14 mouse cellular contexts compared by ENCODE assay signal in genomic region chr13:64410604-64411003, GRCm38 (mm10). TPM values are rescaled to one million over a fixed set of nuclear protein-coding genes. Genes with fewer than 3 reads are reported as not detected.
A peak's percentile ranks its signal among the peaks of the same experiment; 100 is the strongest.
DNase-seq lines count a peak whose midpoint lies in the region; ATAC-seq and TF ChIP-seq lines count a peak whose summit lies in the region.
"Had no signal": no experiment of that assay in that cellular context is flagged by ENCODE, and none has a peak within 500 bp of the region (broad histone marks: within the 10 kb centered on the region; RNA-seq: fewer than 3 reads in every experiment).

No protein-coding gene starts in this region.

- H3K27me3 ChIP-seq in heart, postnatal 0 days (ENCODE audit: control insufficient read depth, insufficient read depth, low read length) = no peaks in the 10 kb centered on the region
- H3K27me3 ChIP-seq in liver, embryonic 16.5 days (ENCODE audit: control insufficient read depth, insufficient read depth, low read depth, low read length) = no peaks in the 10 kb centered on the region
- H3K27me3 ChIP-seq: forebrain, embryonic 12.5 days had no signal

- TF ChIP-seq EP300 in heart, postnatal 0 days (IDR thresholded peaks at IDR 0.05; ENCODE audit: low read depth) = no peak

- no peaks in the 10 kb centered on the region for H3K36me3 ChIP-seq in heart, postnatal 0 days (replicated peaks; ENCODE audit: control insufficient read depth, insufficient read depth, low read length)
- H3K36me3 ChIP-seq in liver, embryonic 16.5 days (ENCODE audit: control insufficient read depth, insufficient read depth) = no peaks in the 10 kb centered on the region
- H3K36me3 ChIP-seq: forebrain, embryonic 12.5 days; hindbrain, embryonic 10.5 days; midbrain, embryonic 10.5 days had no signal

- H3K27ac ChIP-seq in heart, postnatal 0 days (ENCODE audit: low read depth) = peak overlapping the region; percentile 47; the same call in 1 of the 2 replicates
- H3K27ac ChIP-seq in liver, embryonic 16.5 days (ENCODE audit: low read length) = peak overlapping the region; percentile 23; the same call in 1 of the 2 replicates
- H3K27ac ChIP-seq: forebrain, embryonic 12.5 days; hindbrain, embryonic 10.5 days; midbrain, embryonic 10.5 days had no signal

- TF ChIP-seq CTCF in heart, postnatal 0 days (IDR thresholded peaks at IDR 0.05; ENCODE audit: low read depth) = no peak

- no peak overlapping the region for H3K9ac ChIP-seq in heart, postnatal 0 days (replicated peaks; ENCODE audit: low read depth, low read length)
- H3K9ac ChIP-seq in liver, embryonic 16.5 days (ENCODE audit: low read depth, low read length) = no peak overlapping the region
- H3K9ac ChIP-seq: forebrain, embryonic 12.5 days had no signal

- WGBS in heart, postnatal 0 days = 57% methylated on average over 5 of the region's 5 CpGs
- WGBS in liver, embryonic 16.5 days (ENCODE audit: insufficient replicate concordance) = 16% methylated on average over 5 of the region's 5 CpGs

- no peak overlapping the region for H3K4me2 ChIP-seq in heart, postnatal 0 days (ENCODE audit: low read depth, low read length)
- peak overlapping the region; percentile 22 for H3K4me2 ChIP-seq in liver, embryonic 16.5 days (ENCODE audit: low read depth, low read length)
- H3K4me2 ChIP-seq: forebrain, embryonic 12.5 days had no signal

- ATAC-seq in heart, postnatal 0 days (ENCODE audit: insufficient read depth, low read depth) = no peak
- peak; percentile 63 for ATAC-seq in erythroid progenitor cell, adult 5-6 weeks (replicated peaks; ENCODE audit: low FRiP score, poor library complexity, severe bottlenecking)
- peak; percentile 73 for ATAC-seq in liver, embryonic 16.5 days (ENCODE audit: low read depth)

- intact Hi-C loops in heart, postnatal 10 days (cut with DNase I) = no loop called here

- H3K4me3 ChIP-seq in heart, postnatal 0 days (ENCODE audit: low read depth, low read length) = no peak overlapping the region
- H3K4me3 ChIP-seq in liver, embryonic 16.5 days (ENCODE audit: low read depth, low read length) = no peak overlapping the region
- H3K4me3 ChIP-seq: forebrain, embryonic 12.5 days; hindbrain, embryonic 10.5 days; midbrain, embryonic 10.5 days had no signal

- no peaks in the 10 kb centered on the region for H3K4me1 ChIP-seq in heart, postnatal 0 days (ENCODE audit: control insufficient read depth, insufficient read depth)
- peaks cover 31% of the 10 kb centered on the region for H3K4me1 ChIP-seq in liver, embryonic 16.5 days (ENCODE audit: control insufficient read depth, low read depth, low read length)
- H3K4me1 ChIP-seq: forebrain, embryonic 12.5 days; hindbrain, embryonic 10.5 days; midbrain, embryonic 10.5 days had no signal

- H3K9me3 ChIP-seq in heart, postnatal 0 days (replicated peaks; ENCODE audit: control insufficient read depth, low read length) = no peaks in the 10 kb centered on the region
- no peaks in the 10 kb centered on the region for H3K9me3 ChIP-seq in liver, embryonic 16.5 days (replicated peaks; ENCODE audit: control insufficient read depth, low read length)
- H3K9me3 ChIP-seq: forebrain, embryonic 12.5 days; hindbrain, embryonic 10.5 days; midbrain, embryonic 10.5 days had no signal

- DNase-seq in heart, postnatal 0 days (ENCODE audit: low spot score) = no peak
- no peak for DNase-seq in heart, postnatal 10 days
- peak; percentile 68 to 78 for DNase-seq in thymus, postnatal 10 days (ENCODE audit: low spot score in 2 of 2)
- DNase-seq in adrenal gland, adult 2 months = no peak
- no peak for DNase-seq in retina, embryonic 14.5 days (ENCODE audit: low spot score)
- no peak for DNase-seq in testis, postnatal 14 days (ENCODE audit: low spot score)
- DNase-seq: adrenal gland, postnatal 10 days; kidney, adult 9 months; lung, adult 18-20 months had no signal

RNA-seq across cellular contexts. Expression of gene Cdk20, which starts 21.5 kb away (rescaled TPM):
- total RNA-seq in heart, postnatal 0 days (2014; rRNA removed; ENCODE audit: low replicate concordance) = 1.9 and 16.2 TPM in 2 replicates
- polyA plus RNA-seq in heart, postnatal 0 days (2015; fragmentation: Nextera tagmentation; extraction: Ambion mirVana) = 3.5 and 3.6 TPM in 2 replicates
- 1 to 10 TPM; 3.3 TPM for total RNA-seq in heart, postnatal 10 days (2021)
- 2.1 and 7.2 TPM in 2 replicates for total RNA-seq in erythroid progenitor cell, adult 5-6 weeks (2015; ENCODE audit: low replicate concordance)
- 1.2 and 6.4 TPM in 2 replicates for total RNA-seq in erythroid progenitor cell, adult 5-6 weeks (2017; ENCODE audit: low replicate concordance)
- polyA plus RNA-seq in liver, embryonic 16.5 days (2015; fragmentation: Nextera tagmentation; extraction: Ambion mirVana) = 4.1 and 4.9 TPM in 2 replicates
- total RNA-seq in adrenal gland, adult 2 months (2021) = 1 to 10 TPM; 2.8 to 4.7 TPM
- polyA plus RNA-seq in adrenal gland, adult 2 months (2012; rRNA removed) = 19.1 and 19.8 TPM in 2 replicates

RNA-seq across cellular contexts. Expression of gene Ctsl, which starts 39.9 kb away (rescaled TPM):
- total RNA-seq in heart, postnatal 0 days (2014; rRNA removed; ENCODE audit: low replicate concordance) = 125 and 153 TPM in 2 replicates
- polyA plus RNA-seq in heart, postnatal 0 days (2015; fragmentation: Nextera tagmentation; extraction: Ambion mirVana) = 227 and 232 TPM in 2 replicates
- total RNA-seq in heart, postnatal 10 days (2021) = 100 to 1,000 TPM; 246 to 281 TPM
- total RNA-seq in erythroid progenitor cell, adult 5-6 weeks (2015; ENCODE audit: low replicate concordance) = 2.1 and 7.9 TPM in 2 replicates
- 11.1 and 20.3 TPM in 2 replicates for total RNA-seq in erythroid progenitor cell, adult 5-6 weeks (2017; ENCODE audit: low replicate concordance)
- 242 and 244 TPM in 2 replicates for polyA plus RNA-seq in liver, embryonic 16.5 days (2015; fragmentation: Nextera tagmentation; extraction: Ambion mirVana)
- total RNA-seq in adrenal gland, adult 2 months (2021) = 100 to 1,000 TPM; 215 to 516 TPM
- polyA plus RNA-seq in adrenal gland, adult 2 months (2012; rRNA removed) = 61.3 and 81.3 TPM in 2 replicates

Comparison
In these comparisons a context has a peak if more than half of its experiments do, and no peak if none do; other contexts are left out.
1. DNase-seq: peak in thymus, postnatal 10 days (2 of 2); none in heart, postnatal 0 days (single experiment), heart, postnatal 10 days (0 of 2), adrenal gland, adult 2 months (single experiment), retina, embryonic 14.5 days (single experiment) and testis, postnatal 14 days (single experiment).